Mouse (Mus musculus) brain, embryonic 14.5 days (tissue): ENCODE measurements around the gene Gfi1b.

ENCODE experiments used
- CTCF ChIP-seq: fragments of 200-500 bp; IDR thresholded peaks from 2 replicates; pipeline ENCODE4 v1.5.1; 2012; ENCODE audit warnings: inconsistent platforms, mild to moderate bottlenecking, moderate library complexity, borderline replicate concordance; ENCODE audit not compliant: insufficient read depth, insufficient read length; ENCODE audit errors: extremely low read depth
- POLR2A ChIP-seq: fragments of 200-500 bp; IDR thresholded peaks from 2 replicates; pipeline ENCODE4 v1.6.1; 2012; ENCODE audit warnings: mild to moderate bottlenecking, inconsistent platforms, borderline replicate concordance; ENCODE audit not compliant: poor library complexity, insufficient read depth, insufficient read length, severe bottlenecking; ENCODE audit errors: extremely low read depth

DNA sequence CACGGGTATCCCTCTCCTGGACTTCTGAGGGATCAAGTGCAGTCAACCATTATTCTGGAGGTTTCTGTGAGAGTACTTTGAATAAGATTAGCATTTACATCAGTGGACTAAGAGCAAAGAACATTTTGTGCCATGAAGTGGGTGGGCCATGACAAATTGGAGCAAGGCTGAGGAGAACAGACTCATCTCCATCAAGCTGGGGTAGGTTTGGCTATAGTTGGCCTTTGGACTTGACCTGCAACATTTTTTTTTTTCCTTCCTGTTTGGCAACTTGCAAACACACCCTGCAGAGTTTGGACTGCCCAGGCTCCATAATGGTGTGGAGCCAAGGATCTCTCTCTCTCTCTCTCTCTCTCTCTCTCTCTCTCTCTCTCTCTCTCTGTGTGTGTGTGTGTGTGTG is 10.8 kb upstream of the Gfi1b start:
- TF ChIP-seq CTCF (no peak), POLR2A (no peak)
